Mouse (Mus musculus) intestine, embryonic 16.5 days (tissue): Measurements from ENCODE around the gene Tbl2. TPM values are rescaled to one million over a fixed set of nuclear protein-coding genes. Genes with fewer than 3 reads are reported as not detected.

Experiments
- ATAC-seq: fragments of 200-750 bp; cut with Nextera tagmentation; 2 replicates; pipeline ENCODE4 v1.8.0; 2017; ENCODE audit warnings: moderate TSS enrichment, moderate library complexity
- H3K27ac ChIP-seq: fragments of 300-500 bp; sonication (generic); 2 replicates; pipeline ENCODE4 v1.5.1; 2014; ENCODE audit warnings: mild to moderate bottlenecking, low read length
- H3K27me3 ChIP-seq: fragments of 300-500 bp; sonication (generic); replicated peaks from 2 replicates; pipeline ENCODE4 v1.6.1; 2014; ENCODE audit warnings: low read length, control low read depth, mixed read lengths; ENCODE audit not compliant: control insufficient read depth, insufficient read depth
- H3K36me3 ChIP-seq: fragments of 300-500 bp; sonication (generic); 2 replicates; pipeline ENCODE4 v1.6.1; 2014; ENCODE audit warnings: low read length, control low read depth; ENCODE audit not compliant: control insufficient read depth, insufficient read depth
- H3K4me1 ChIP-seq: fragments of 300-500 bp; sonication (generic); 2 replicates; pipeline ENCODE4 v1.6.1; 2014; ENCODE audit warnings: low read length, control low read depth, mixed read lengths; ENCODE audit not compliant: control insufficient read depth, insufficient read depth
- H3K4me2 ChIP-seq: fragments of 300-500 bp; sonication (generic); 2 replicates; pipeline ENCODE4 v1.6.1; 2014; ENCODE audit warnings: low read depth, low read length, control low read depth
- H3K4me3 ChIP-seq: fragments of 300-500 bp; sonication (generic); 2 replicates; pipeline ENCODE4 v1.5.1; 2014; ENCODE audit warnings: mild to moderate bottlenecking, low read length
- H3K9ac ChIP-seq: fragments of 300-500 bp; sonication (generic); 2 replicates; pipeline ENCODE4 v1.6.1; 2014; ENCODE audit warnings: low read depth, low read length
- H3K9me3 ChIP-seq: fragments of 300-500 bp; sonication (generic); 2 replicates; pipeline ENCODE4 v1.6.1; 2016; ENCODE audit warnings: low read length, control low read depth; ENCODE audit not compliant: control insufficient read depth
- WGBS: fragments of 180-500 bp; shearing (Covaris S2); extraction: QIAGEN DNeasy Blood & Tissue Kit; methylation state at CpG from one replicate; pipeline ENCODE4 v1.1.7; 2014; 5-methylcytosine and 5-hydroxymethylcytosine counted together
- polyA plus RNA-seq: library from polyadenylated mRNA; unstranded; fragments of >200 nt; fragmentation: Nextera tagmentation; extraction: Ambion mirVana; gene quantifications from 2 replicates; pipeline ENCODE4 v1.2.1, GENCODE M21; 2015

Tbl2 gene
- polyA plus RNA-seq, 1 experiment from 2014 or later, result 27.4 TPM

DNA sequence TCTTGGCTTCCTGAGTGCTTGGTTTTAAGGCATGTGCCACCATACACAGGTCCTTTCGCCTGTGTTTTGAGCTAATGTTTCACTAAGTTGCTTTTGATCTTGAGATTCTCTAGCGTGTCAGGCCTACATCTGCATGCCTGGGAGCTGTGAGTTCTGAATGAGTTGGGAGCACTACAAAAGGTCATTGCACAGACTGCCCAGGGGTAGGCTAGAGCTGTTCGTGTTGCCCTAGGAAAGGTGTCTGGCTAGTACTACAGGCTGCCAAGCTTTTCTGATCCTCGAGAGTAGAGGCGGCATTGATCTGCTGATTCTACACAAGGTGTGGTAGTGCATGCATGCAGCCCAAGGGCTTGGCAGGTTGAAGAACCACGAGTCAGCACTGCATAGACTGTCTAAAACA is 13.4 kb downstream of the Tbl2 start:
- ATAC-seq, result peak; percentile 13; the same call in 1 of the 2 replicates
- no peaks in the 10 kb centered on the region for H3K27me3 ChIP-seq
- no peaks in the 10 kb centered on the region for H3K9me3 ChIP-seq
- no peak overlapping the region for H3K9ac ChIP-seq
- H3K36me3 ChIP-seq, result peaks cover 10% of the 10 kb centered on the region
- no peak overlapping the region for H3K4me3 ChIP-seq
- H3K27ac ChIP-seq, result no peak overlapping the region
- WGBS, result 80% methylated on average over 6 of the region's 6 CpGs
- H3K4me2 ChIP-seq, result no peak overlapping the region
- H3K4me1 ChIP-seq, result no peaks in the 10 kb centered on the region

DNA sequence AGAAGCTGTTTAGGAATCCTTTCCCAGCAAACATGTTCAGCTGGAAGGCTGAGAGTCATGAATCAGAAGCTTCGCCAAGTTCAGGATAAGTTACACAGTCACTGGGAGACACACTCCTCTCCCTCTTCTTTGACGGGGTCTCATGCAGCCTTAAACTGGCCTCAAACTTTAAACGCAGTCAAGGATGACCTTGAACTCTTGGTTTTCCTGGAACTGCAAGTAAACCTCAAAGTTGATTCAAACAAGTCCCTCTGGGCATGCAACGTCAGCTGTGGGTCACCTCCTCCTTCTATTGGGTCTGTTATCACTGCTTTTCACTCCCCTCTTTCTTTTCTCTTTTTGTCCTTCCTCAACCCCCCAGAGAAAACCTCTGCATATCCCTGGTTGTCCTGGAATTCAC is 17.5 kb downstream of the Tbl2 start:
- no peak overlapping the region for H3K9ac ChIP-seq
- 74% methylated on average over 4 of the region's 4 CpGs for WGBS

DNA sequence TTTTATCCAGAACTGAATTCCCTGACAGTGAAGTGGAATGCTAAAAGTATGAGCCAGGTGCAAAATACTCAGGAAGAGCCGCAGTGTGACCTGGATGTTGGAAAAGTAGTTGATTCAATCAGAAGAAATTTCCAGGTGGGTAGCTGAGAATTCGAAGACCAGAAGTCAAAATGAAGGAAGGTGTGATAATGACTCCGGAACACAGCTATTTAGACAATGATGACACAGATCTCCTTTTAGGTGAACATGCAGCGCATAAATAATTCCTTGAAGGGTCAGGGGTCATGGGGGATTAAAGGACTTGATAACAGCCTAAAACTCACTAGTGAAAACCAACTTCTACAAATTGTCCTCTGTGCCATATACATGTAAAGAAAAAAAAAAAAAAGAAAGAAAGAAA is 18.0 kb downstream of the Tbl2 start:
- no peak for ATAC-seq
- no peak overlapping the region for H3K9ac ChIP-seq
- H3K27me3 ChIP-seq, result no peaks in the 10 kb centered on the region
- WGBS, result 95% methylated on average over 4 of the region's 4 CpGs
- no peaks in the 10 kb centered on the region; the same call in 1 of the 2 replicates for H3K36me3 ChIP-seq
- H3K4me2 ChIP-seq, result no peak overlapping the region
- H3K4me3 ChIP-seq, result no peak overlapping the region
- peaks cover 5% of the 10 kb centered on the region; the same call in 1 of the 2 replicates for H3K4me1 ChIP-seq
- no peaks in the 10 kb centered on the region for H3K9me3 ChIP-seq
- no peak overlapping the region for H3K27ac ChIP-seq

More for the DNA sequence above, 17.5 kb downstream of the Tbl2 start:
- no peak overlapping the region for H3K4me3 ChIP-seq
- H3K27me3 ChIP-seq, result no peaks in the 10 kb centered on the region
- no peaks in the 10 kb centered on the region; the same call in 1 of the 2 replicates for H3K36me3 ChIP-seq
- H3K9me3 ChIP-seq, result no peaks in the 10 kb centered on the region
- no peak overlapping the region for H3K27ac ChIP-seq
- peaks cover 5% of the 10 kb centered on the region; the same call in 1 of the 2 replicates for H3K4me1 ChIP-seq
- H3K4me2 ChIP-seq, result no peak overlapping the region
- ATAC-seq, result no peak

DNA sequence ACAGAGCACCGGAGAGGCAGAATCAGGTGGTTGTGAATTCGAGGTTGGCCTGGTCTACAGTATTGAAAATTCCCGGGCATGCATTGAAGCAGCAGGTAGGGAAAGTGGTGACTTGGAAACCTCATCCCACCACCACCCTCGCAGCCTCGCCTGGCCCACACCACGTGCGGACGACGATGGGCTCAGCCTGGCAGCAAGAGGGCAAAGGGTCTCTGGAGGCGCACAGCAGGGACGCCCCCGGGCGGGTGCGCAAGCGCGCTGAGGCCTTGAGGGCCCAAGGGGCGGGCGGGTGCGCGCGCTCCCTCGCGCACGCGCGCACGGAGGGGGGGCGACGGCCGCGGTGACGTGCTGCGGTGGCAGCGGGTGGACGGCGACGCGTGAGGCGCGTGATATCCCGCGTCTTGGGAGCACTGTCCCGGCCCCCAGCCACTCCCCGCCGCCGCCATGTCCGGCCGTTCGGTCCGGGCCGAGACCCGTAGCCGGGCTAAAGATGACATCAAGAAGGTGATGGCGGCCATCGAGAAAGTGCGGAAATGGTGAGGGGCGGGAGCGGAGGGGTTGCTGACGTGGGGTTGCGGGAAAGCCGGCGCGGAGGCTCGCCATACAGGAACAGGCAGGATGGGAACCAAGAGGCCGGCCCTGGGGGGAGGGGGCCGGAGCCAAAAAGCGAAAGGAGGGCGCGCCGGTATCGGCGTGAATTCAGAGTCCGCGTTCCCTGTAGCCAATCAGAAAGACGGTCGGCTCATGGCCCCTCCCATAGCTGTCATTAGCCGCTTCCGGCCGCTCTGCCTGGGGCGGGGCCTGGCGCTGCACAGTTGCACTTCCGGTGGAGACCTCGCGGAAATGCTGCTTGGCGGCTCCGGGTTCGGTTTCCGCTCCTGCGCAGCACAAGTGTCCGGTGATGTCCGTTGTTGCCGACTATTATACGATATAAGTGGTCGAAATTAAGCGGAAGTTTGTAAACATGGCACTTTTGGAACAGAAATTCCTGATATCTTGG is 18.9 kb downstream of the Tbl2 start, which contains the start of gene Bcl7b:
Gene Bcl7b (plus strand): TSS at position 221 of the 1,000 bp plus-strand sequence.
- Histone ChIP-seq H3K36me3 (no peaks in the 10 kb centered on the region), H3K4me2 (peak within 1 kb of the TSS; percentile 81), H3K27ac (peak within 1 kb of the TSS; percentile 97), H3K27me3 (no peaks in the 10 kb centered on the region), H3K4me1 (peaks cover 5% of the 10 kb centered on the region; the same call in 1 of the 2 replicates), H3K9ac (peak within 1 kb of the TSS; percentile 88), H3K9me3 (no peaks in the 10 kb centered on the region), H3K4me3 (peak within 1 kb of the TSS; percentile 66)
- 3% methylated on average over 93 of the region's 95 CpGs for WGBS
- peak; percentile 98 for ATAC-seq

DNA sequence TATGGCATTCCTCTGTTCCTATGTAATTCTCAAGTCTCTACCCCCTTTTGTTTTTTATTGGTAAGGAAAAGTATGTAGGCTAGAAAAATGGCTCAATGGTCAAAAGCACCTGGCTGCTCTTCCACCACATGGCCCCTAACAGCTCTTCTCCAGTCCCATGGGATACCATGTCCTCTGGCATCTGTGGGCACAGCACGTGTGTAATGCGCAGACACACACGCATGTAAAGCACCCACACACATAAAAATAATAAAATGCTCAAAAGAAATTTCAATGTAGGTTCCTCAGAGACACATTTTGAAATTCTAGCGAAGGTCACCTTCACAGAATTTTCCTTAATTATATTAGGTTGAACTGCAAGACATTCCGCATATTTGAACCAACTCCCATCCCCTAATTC is 20.0 kb downstream of the Tbl2 start:
- no peak for ATAC-seq
- Histone ChIP-seq H3K4me2 (peak overlapping the region; percentile 81), H3K36me3 (no peaks in the 10 kb centered on the region), H3K4me3 (peak overlapping the region; percentile 66), H3K27ac (peak overlapping the region; percentile 63), H3K9ac (peak overlapping the region; percentile 88), H3K4me1 (peaks cover 5% of the 10 kb centered on the region; the same call in 1 of the 2 replicates), H3K9me3 (no peaks in the 10 kb centered on the region), H3K27me3 (no peaks in the 10 kb centered on the region)
- 92% methylated on average over 5 of the region's 5 CpGs for WGBS

DNA sequence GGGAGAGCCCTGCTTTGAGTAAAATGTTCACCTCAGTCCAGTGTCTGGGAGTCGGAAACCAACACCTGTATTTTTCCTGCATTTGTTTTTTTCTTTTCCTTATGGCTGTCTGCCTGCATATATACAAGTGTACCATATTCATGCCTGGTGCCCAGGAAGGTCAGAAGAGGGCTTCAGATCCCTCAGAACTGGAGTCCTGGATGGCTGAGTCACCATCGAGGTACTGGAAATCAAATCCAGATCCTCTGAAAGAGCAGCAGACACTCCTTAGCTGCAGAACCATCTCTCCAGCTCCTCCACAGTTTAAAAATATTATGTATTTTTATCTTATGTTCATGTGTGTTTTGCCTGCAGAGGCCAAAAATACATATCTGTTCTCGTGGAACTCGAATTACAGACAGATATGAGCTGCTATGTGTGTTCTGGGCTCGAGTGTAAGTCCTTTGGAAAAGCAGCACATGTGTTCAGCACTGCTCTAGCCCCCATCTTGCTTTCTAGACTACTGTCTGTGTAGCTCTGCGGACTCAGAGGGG is 22.3 kb downstream of the Tbl2 start:
- 93% methylated on average over 6 of the region's 6 CpGs for WGBS
- Histone ChIP-seq H3K27ac (no peak overlapping the region), H3K4me3 (no peak overlapping the region), H3K4me1 (peaks cover 5% of the 10 kb centered on the region; the same call in 1 of the 2 replicates), H3K27me3 (no peaks in the 10 kb centered on the region), H3K9me3 (no peaks in the 10 kb centered on the region), H3K36me3 (no peaks in the 10 kb centered on the region), H3K9ac (no peak overlapping the region), H3K4me2 (no peak overlapping the region)
- no peak for ATAC-seq

DNA sequence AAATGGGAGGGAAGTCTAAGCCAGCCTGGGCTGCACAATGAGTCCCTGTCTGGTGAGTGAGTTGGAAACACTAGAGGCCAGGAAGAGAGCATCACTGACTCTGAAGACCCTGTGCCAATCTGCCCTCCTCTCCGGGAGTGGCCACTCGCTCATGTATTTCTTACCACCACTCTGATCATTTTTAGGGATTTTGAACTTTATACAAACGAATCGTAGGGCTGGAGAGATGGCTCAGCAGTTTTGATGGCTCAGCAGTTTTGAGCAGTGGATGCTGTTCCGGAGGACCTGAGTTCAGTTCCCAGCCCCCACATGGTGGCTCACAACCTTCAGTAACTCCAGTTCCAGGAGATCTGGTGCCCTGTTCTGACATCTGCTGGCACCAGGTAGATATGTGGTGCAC is 23.5 kb downstream of the Tbl2 start:
- H3K9me3 ChIP-seq, result no peaks in the 10 kb centered on the region
- WGBS, result 95% methylated on average over 5 of the region's 5 CpGs
- peaks cover 5% of the 10 kb centered on the region; the same call in 1 of the 2 replicates for H3K4me1 ChIP-seq
- ATAC-seq, result no peak
- H3K4me3 ChIP-seq, result no peak overlapping the region
- H3K36me3 ChIP-seq, result peaks cover 3% of the 10 kb centered on the region
- H3K27me3 ChIP-seq, result no peaks in the 10 kb centered on the region
- H3K4me2 ChIP-seq, result no peak overlapping the region
- H3K9ac ChIP-seq, result no peak overlapping the region
- no peak overlapping the region for H3K27ac ChIP-seq

DNA sequence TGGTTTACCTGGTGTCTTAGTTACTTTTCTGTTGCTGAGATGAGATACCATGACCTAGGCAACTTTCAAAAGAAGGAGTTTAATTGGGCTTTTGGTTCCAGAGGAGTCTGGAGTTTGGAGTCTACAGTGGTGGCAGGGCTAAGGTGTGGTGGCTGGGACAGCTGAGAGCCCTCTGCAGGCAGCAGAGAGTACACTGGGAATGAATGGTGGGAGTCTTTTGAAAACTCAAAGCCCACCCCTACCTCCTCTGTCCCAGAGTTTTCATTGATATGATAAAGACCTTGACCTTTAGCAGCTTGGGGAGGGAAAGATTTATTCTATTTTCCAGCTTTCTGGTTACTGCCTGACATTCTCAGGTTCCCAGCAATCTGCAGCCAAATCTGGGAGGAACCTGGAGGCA is 25.6 kb downstream of the Tbl2 start:
- H3K27ac ChIP-seq, result no peak overlapping the region
- no peak overlapping the region for H3K4me3 ChIP-seq
- peaks cover 9% of the 10 kb centered on the region for H3K36me3 ChIP-seq
- H3K9ac ChIP-seq, result no peak overlapping the region
- H3K4me1 ChIP-seq, result no peaks in the 10 kb centered on the region
- H3K4me2 ChIP-seq, result no peak overlapping the region
- H3K27me3 ChIP-seq, result no peaks in the 10 kb centered on the region
- H3K9me3 ChIP-seq, result no peaks in the 10 kb centered on the region
- no peak for ATAC-seq

DNA sequence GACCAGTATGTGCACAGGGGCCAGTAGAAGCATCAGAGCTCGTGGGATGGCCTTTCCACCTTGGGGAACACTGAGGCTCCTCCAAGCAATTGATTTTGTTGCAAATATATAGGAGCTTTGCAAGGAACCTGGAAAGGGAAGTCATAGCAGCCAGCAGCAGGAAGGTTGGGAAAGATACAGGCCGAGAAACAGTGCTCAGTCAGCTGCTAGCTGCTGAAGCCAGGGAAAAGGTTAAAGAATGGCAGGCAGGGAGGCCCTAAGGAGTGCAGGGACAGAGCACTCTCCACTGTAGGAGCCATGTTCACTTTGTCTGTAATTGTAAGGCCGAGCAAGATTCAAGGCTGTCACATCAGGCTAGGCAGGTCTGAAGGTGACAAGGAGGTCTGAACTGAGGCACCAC is 29.1 kb downstream of the Tbl2 start:
- Histone ChIP-seq H3K4me3 (no peak overlapping the region), H3K9ac (no peak overlapping the region), H3K9me3 (no peaks in the 10 kb centered on the region), H3K36me3 (peaks cover 22% of the 10 kb centered on the region), H3K27me3 (no peaks in the 10 kb centered on the region), H3K4me2 (no peak overlapping the region), H3K4me1 (peaks cover 5% of the 10 kb centered on the region; the same call in 1 of the 2 replicates), H3K27ac (no peak overlapping the region)
- 85% methylated on average over 3 of the region's 3 CpGs for WGBS
- ATAC-seq, result no peak
